Mouse (Mus musculus) heart, embryonic 10.5 days (tissue): Measurements from ENCODE around the gene Il11ra1. TPM values are rescaled to one million over a fixed set of nuclear protein-coding genes. Genes with fewer than 3 reads are reported as not detected.

ENCODE experiments used
- DNase-seq: peaks from one replicate; pipeline ENCODE4 v3.0.0-alpha.2; 2017; ENCODE audit warnings: low spot score
- H3K27ac ChIP-seq: fragments of 300-500 bp; sonication (generic); 2 replicates; pipeline ENCODE4 v1.5.1; 2016; ENCODE audit warnings: mild to moderate bottlenecking
- H3K27me3 ChIP-seq: fragments of 300-500 bp; sonication (generic); 2 replicates; pipeline ENCODE4 v1.6.1; 2016; ENCODE audit warnings: mild to moderate bottlenecking; ENCODE audit not compliant: poor library complexity, insufficient read depth, severe bottlenecking
- H3K36me3 ChIP-seq: fragments of 300-500 bp; sonication (generic); 2 replicates; pipeline ENCODE4 v1.6.1; 2016; ENCODE audit warnings: mild to moderate bottlenecking, moderate library complexity
- H3K4me1 ChIP-seq: fragments of 300-500 bp; sonication (generic); 2 replicates; pipeline ENCODE4 v1.6.1; 2016; ENCODE audit warnings: mild to moderate bottlenecking
- H3K4me3 ChIP-seq: fragments of 300-500 bp; sonication (generic); 2 replicates; pipeline ENCODE4 v1.5.1; 2016; ENCODE audit warnings: mild to moderate bottlenecking, moderate library complexity
- H3K9me3 ChIP-seq: fragments of 300-500 bp; sonication (generic); 2 replicates; pipeline ENCODE4 v1.6.1; 2016; ENCODE audit warnings: mild to moderate bottlenecking, moderate library complexity
- WGBS: fragments of 180-500 bp; shearing (Covaris S2); methylation state at CpG from one replicate; pipeline ENCODE4 v1.1.7; 2016; 5-methylcytosine and 5-hydroxymethylcytosine counted together
- polyA plus RNA-seq: library from polyadenylated mRNA; unstranded; fragments of >200 nt; fragmentation: Nextera tagmentation; extraction: Ambion mirVana; gene quantifications from 2 replicates; pipeline ENCODE4 v1.2.1, GENCODE M21; 2016

Gene Il11ra1
- polyA plus RNA-seq, 1 experiment from 2014 or later: 144 TPM

GRCm38 (mm10) chr4:41716834-41717233 is 17.0 kb downstream of the Il11ra1 start:
- Histone ChIP-seq H3K27me3 (no peaks in the 10 kb centered on the region), H3K27ac (no peak overlapping the region), H3K36me3 (peaks cover 57% of the 10 kb centered on the region), H3K9me3 (no peaks in the 10 kb centered on the region), H3K4me1 (peaks cover 25% of the 10 kb centered on the region), H3K4me3 (no peak overlapping the region)
- 52% methylated on average over 6 of the region's 6 CpGs for WGBS
- DNase-seq: no peak

GRCm38 (mm10) chr4:41722918-41723351 is 23.1 kb downstream of the Il11ra1 start, which contains the start of gene Dctn3:
Gene Dctn3, minus strand, starts transcription at chr4:41723170.
- DNase-seq: peak; percentile 97
- Histone ChIP-seq H3K4me1 (peaks cover 19% of the 10 kb centered on the region), H3K27ac (peak within 1 kb of the TSS; percentile 83), H3K27me3 (peaks cover 44% of the 10 kb centered on the region), H3K9me3 (no peaks in the 10 kb centered on the region), H3K4me3 (peak within 1 kb of the TSS; percentile 80), H3K36me3 (peaks cover 29% of the 10 kb centered on the region)
- under 1% methylated on average over 27 of the region's 27 CpGs for WGBS

- no peaks in the 10 kb centered on the region for H3K36me3 ChIP-seq
- H3K9me3 ChIP-seq: no peaks in the 10 kb centered on the region
- peaks cover 21% of the 10 kb centered on the region for H3K4me1 ChIP-seq
- DNase-seq: no peak
- no peak overlapping the region for H3K27ac ChIP-seq
- 14% methylated on average over 20 of the region's 20 CpGs for WGBS
- H3K4me3 ChIP-seq: no peak overlapping the region
- H3K27me3 ChIP-seq: peaks cover 85% of the 10 kb centered on the region
Observed at GRCm38 (mm10) chr4:41726826-41727621, 27.2 kb downstream of the Il11ra1 start.

- no peak for DNase-seq
- Histone ChIP-seq H3K27ac (no peak within 1 kb of the TSS), H3K4me1 (peaks cover 9% of the 10 kb centered on the region), H3K27me3 (peaks cover 84% of the 10 kb centered on the region), H3K36me3 (no peaks in the 10 kb centered on the region), H3K4me3 (peak within 1 kb of the TSS; percentile 59), H3K9me3 (no peaks in the 10 kb centered on the region)
- WGBS: 3% methylated on average over 50 of the region's 50 CpGs
Observed at GRCm38 (mm10) chr4:41731052-41731765, 31.4 kb downstream of the Il11ra1 start, which contains the start of gene Arid3c. Gene Arid3c, minus strand, starts transcription at chr4:41731142.

- 50% methylated on average over 8 of the region's 8 CpGs for WGBS
- no peak overlapping the region for H3K27ac ChIP-seq
- no peak overlapping the region for H3K4me3 ChIP-seq
- H3K27me3 ChIP-seq: peaks cover 19% of the 10 kb centered on the region
- H3K4me1 ChIP-seq: peaks cover 22% of the 10 kb centered on the region
- H3K36me3 ChIP-seq: peaks cover 15% of the 10 kb centered on the region
- DNase-seq: no peak
- no peaks in the 10 kb centered on the region for H3K9me3 ChIP-seq
Observed at GRCm38 (mm10) chr4:41737602-41738255, 37.9 kb downstream of the Il11ra1 start.

- Histone ChIP-seq H3K4me1 (peaks cover 22% of the 10 kb centered on the region), H3K27ac (no peak overlapping the region), H3K27me3 (peaks cover 14% of the 10 kb centered on the region), H3K9me3 (no peaks in the 10 kb centered on the region), H3K36me3 (peaks cover 15% of the 10 kb centered on the region), H3K4me3 (no peak overlapping the region)
- DNase-seq: no peak
- WGBS: 73% methylated on average over 1 of the region's 1 CpGs
Observed at GRCm38 (mm10) chr4:41738256-41738603, 38.4 kb downstream of the Il11ra1 start.

GRCm38 (mm10) chr4:41739260-41739659 is 39.5 kb downstream of the Il11ra1 start:
- Histone ChIP-seq H3K36me3 (peaks cover 15% of the 10 kb centered on the region), H3K4me3 (0 out of 2 replicates have a peak overlapping the region, but pooled peaks have one; percentile 76), H3K27me3 (peaks cover 4% of the 10 kb centered on the region; the same call in 1 of the 2 replicates), H3K9me3 (no peaks in the 10 kb centered on the region), H3K27ac (no peak overlapping the region), H3K4me1 (peaks cover 22% of the 10 kb centered on the region)
- DNase-seq: no peak
- WGBS: 91% methylated on average over 13 of the region's 13 CpGs

- 1% methylated on average over 48 of the region's 48 CpGs for WGBS
- DNase-seq: peak; percentile 81
Observed at GRCm38 (mm10) chr4:41740380-41741157, 40.8 kb downstream of the Il11ra1 start.

GRCm38 (mm10) chr4:41741158-41741560 is 41.4 kb downstream of the Il11ra1 start:
- H3K27me3 ChIP-seq: no peaks in the 10 kb centered on the region
- peak; percentile 97 for DNase-seq
- H3K9me3 ChIP-seq: no peaks in the 10 kb centered on the region
- under 1% methylated on average over 27 of the region's 27 CpGs for WGBS
- H3K27ac ChIP-seq: peak overlapping the region; percentile 88
- H3K4me1 ChIP-seq: peaks cover 22% of the 10 kb centered on the region
- peak overlapping the region; percentile 76 for H3K4me3 ChIP-seq
- H3K36me3 ChIP-seq: peaks cover 15% of the 10 kb centered on the region

More at GRCm38 (mm10) chr4:41740380-41741157, 40.8 kb downstream of the Il11ra1 start:
- Histone ChIP-seq H3K9me3 (no peaks in the 10 kb centered on the region), H3K4me1 (peaks cover 22% of the 10 kb centered on the region), H3K27me3 (no peaks in the 10 kb centered on the region), H3K27ac (peak overlapping the region; percentile 88), H3K36me3 (peaks cover 15% of the 10 kb centered on the region), H3K4me3 (peak overlapping the region; percentile 76)

- no peak for DNase-seq
- H3K36me3 ChIP-seq: peaks cover 5% of the 10 kb centered on the region
- H3K27ac ChIP-seq: no peak overlapping the region
- no peaks in the 10 kb centered on the region for H3K9me3 ChIP-seq
- H3K27me3 ChIP-seq: 0 out of 2 replicates have a peak, but pooled peaks cover 3% of the 10 kb centered on the region
- no peak overlapping the region for H3K4me3 ChIP-seq
- 70% methylated on average over 2 of the region's 2 CpGs for WGBS
- peaks cover 21% of the 10 kb centered on the region for H3K4me1 ChIP-seq
Observed at GRCm38 (mm10) chr4:41744131-41744530, 44.3 kb downstream of the Il11ra1 start.

GRCm38 (mm10) chr4:41745021-41745420 is 45.2 kb downstream of the Il11ra1 start:
- DNase-seq: no peak
- Histone ChIP-seq H3K9me3 (no peaks in the 10 kb centered on the region), H3K27ac (no peak overlapping the region), H3K4me1 (peaks cover 13% of the 10 kb centered on the region), H3K27me3 (0 out of 2 replicates have a peak, but pooled peaks cover 3% of the 10 kb centered on the region), H3K36me3 (no peaks in the 10 kb centered on the region), H3K4me3 (no peak overlapping the region)
- WGBS: 77% methylated on average over 1 of the region's 1 CpGs

- H3K36me3 ChIP-seq: peaks cover 24% of the 10 kb centered on the region
- H3K27me3 ChIP-seq: peaks cover 6% of the 10 kb centered on the region; the same call in 1 of the 2 replicates
- H3K27ac ChIP-seq: peak within 1 kb of the TSS; percentile 93
- H3K9me3 ChIP-seq: no peaks in the 10 kb centered on the region
- peaks cover 30% of the 10 kb centered on the region for H3K4me1 ChIP-seq
- peak within 1 kb of the TSS; percentile 70 for H3K4me3 ChIP-seq
- DNase-seq: no peak
- 14% methylated on average over 14 of the region's 14 CpGs for whole genome bisulfite sequencing
Observed at GRCm38 (mm10) chr4:41754797-41755337, 55.1 kb downstream of the Il11ra1 start, which contains the start of gene Galt. Gene Galt, plus strand, starts transcription at chr4:41755228.
